Mouse (Mus musculus): ENCODE data around the gene Atp6v1g2.
"Not testable (repeated sequence)": the region's sequence is repeated elsewhere in the genome, so short reads cannot be mapped to it uniquely, and the experiment has no call there.

The Atp6v1g2 gene

DNA sequence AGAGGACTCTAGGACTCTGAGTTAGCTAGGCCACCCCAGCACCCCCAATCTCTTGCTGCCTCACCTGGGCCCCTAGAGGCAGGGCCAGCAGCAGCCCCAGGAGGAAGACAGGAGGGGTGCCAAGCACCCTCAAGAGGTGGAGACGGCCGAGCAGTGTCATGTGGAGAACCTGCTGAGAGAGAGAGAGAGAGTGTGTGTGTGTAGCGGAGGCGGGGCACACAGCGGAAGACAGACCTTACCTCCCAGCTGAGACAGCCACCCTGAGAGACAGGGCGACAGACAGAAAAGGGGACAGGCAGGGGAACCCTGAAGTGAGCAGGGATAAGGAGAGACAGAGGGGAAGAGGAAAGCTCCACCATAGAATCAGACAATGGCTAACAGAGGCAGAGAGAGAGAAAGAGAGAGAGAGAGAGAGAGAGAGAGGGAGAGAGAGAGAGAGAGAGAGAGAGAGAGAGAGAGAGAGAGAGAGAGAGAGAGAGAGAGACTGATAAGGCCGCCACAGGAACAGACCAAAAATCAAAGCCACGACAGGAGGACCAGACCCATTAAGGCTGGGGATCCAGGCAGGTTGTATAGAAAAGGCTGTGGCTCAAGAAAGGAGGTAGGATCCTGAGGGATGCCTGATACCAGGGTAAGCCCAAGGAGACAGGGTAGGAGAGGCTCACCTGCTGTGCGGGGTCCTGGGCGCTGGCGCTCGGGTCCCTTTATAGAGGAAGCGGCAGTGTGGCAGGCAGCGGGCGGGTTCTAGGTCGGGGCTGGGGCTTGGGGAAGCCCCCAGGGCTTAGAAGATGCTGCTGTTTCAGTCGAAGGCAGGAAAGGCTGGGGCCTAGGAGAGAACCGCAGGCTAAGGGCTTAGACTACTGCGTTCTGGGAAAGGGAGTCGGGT, 28.7 kb upstream of the Atp6v1g2 start, which contains the start of gene Lta:
Gene Lta, minus strand, starts transcription at position 858 of the 886 bp plus-strand sequence.
- DNase-seq, result no peak

- DNase-seq, result no peak
These were observed 28.1 kb upstream of the Atp6v1g2 start for GRCm38 (mm10) chr17:35205380-35205769.

DNA sequence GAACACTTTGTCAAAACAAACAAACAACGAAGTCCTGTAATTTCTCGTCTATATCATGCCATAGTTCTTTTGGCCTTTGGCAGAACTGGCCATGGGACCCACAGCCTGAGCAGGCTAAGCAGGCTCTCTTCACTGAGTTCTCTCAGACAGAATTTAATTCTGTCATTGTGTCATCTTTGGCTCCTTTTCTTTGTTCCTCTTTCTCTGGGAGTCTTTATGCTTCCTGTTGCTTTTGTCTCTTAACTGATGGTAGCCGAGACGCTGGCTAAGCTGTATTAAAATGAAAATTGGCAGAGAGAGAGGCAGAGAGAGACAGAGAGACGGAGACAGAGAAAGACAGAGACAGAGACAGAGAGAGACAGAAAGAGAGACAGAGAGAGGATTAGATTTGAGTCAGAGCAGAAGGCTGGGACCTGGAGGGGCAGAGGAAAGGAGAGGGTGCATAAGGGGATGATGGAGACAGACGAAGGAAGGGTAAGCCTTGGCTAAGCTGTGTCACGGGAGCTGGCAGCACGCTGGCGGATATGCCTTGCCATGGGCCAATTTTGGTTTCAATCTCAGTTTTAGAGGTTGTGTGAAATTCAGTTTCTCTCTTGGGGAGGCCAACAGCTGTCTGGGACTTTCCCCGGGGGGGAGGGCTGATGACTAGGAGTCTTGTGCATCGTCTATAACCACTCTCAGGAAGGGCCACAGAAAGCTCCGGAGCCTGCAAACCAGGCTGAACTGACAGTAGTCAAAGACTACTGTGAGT, 23.5 kb upstream of the Atp6v1g2 start:
- no peak for DNase-seq

GRCm38 (mm10) chr17:35210593-35210992, 22.9 kb upstream of the Atp6v1g2 start:
- no peak for DNase-seq

- DNase-seq, result no peak
These were observed 20.4 kb upstream of the Atp6v1g2 start for GRCm38 (mm10) chr17:35213071-35213470.

DNA sequence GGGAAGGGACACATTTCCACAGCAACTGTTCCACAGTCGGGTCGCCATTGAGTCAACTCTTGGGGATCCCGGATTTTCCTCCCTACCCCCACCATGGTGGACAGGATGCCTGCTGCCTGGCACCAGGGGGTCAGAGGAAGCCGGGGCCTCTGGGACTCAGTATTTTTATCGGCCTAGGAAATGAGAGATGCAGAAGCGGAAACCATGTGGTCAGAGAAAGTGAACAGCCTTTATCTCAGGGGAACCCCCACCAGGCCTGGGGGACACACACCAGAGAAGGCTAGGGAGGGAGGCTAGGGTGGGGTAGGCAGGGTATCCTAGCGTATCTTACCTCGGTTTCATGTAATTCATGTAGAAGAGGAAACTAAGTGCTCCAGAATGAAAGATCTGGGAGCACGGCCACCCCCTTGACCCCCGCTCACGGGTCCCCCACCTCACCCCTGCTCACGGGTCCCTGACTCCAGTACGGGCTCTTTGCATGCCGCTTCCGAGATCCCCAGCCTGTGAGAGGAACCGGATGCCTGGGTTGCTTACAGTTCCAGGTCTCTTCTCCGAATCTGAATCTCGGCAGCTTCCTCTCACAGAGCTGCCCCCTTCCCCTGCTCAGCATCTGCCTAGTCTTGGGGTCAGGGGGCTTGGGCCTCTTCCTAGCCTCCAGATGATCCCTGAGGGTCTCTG, 14.8 kb upstream of the Atp6v1g2 start:
- peak; percentile 42 to 47 for DNase-seq

GRCm38 (mm10) chr17:35219601-35220041, 13.8 kb upstream of the Atp6v1g2 start:
- DNase-seq, result no peak

GRCm38 (mm10) chr17:35220156-35220952, 13.1 kb upstream of the Atp6v1g2 start, which contains the start of gene Gm16181:
Gene Gm16181 (plus strand): TSS chr17:35220834.
- no peak for DNase-seq

DNA sequence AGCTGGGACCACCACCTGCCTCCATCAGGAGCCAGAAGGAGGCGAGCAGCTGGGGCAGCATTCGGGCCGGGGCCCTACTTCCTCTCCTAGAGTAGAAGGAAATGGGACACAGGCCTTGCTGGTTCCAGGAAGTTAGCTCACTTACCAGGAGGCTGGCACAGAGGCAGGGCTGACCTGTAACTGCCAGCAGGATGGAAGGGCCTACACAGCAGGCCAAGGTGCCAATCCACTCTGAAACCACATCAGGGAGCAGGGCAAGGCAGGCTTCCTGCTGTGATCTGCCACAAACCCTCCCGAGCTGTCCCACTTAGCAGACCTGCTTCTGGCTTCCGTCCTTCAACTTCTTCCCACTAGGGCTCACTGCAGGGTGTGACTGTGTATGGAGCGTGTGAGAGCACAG, 11.2 kb upstream of the Atp6v1g2 start:
- DNase-seq, result no peak

DNA sequence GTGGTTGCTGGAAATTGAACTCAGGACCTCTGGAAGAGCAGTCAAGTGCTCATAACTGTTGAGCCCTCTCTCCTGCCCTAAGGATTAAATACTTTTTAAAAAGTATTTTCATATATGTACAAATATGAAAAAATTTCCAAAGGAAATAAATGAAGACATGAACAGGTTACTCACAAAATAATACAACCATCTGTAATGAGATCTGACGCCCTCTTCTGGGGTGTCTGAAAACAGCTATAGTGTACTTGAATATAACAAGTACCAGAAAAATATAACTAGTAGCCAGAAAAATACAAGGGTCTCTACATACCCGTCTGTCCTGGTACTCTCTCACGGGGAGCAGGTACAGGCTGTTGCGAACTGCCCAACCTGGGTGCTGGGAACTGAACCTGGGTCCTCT, 8.8 kb upstream of the Atp6v1g2 start:
- no peak for DNase-seq

- no peak for DNase-seq
These were observed 8.0 kb upstream of the Atp6v1g2 start for GRCm38 (mm10) chr17:35225456-35225855.

DNA sequence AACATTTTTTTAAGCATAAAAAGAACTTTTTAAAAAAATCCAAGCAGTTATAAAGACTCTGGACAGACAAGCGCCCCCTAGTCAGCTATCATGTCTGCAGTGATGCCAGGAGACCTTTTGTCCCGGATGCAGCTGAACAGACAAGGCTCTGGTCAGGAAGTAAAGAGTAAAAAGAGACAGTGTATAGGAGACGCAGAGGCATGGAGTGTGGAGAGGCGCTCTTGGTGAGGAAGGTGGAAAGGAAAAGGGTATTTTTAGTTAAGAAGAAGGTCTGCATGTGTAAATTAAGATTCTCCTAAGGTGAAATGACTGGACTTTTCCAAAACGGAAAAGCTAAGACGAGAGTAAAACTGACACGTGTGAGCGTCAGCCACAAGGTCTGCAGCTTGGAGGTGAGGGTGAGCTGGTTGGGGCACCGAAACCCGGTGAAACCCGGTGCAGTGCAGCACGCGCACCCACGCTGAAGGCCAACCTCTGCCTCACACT, 6.9 kb upstream of the Atp6v1g2 start:
- DNase-seq, result no peak

GRCm38 (mm10) chr17:35231022-35231421, 2.4 kb upstream of the Atp6v1g2 start:
- no peak for DNase-seq

DNA sequence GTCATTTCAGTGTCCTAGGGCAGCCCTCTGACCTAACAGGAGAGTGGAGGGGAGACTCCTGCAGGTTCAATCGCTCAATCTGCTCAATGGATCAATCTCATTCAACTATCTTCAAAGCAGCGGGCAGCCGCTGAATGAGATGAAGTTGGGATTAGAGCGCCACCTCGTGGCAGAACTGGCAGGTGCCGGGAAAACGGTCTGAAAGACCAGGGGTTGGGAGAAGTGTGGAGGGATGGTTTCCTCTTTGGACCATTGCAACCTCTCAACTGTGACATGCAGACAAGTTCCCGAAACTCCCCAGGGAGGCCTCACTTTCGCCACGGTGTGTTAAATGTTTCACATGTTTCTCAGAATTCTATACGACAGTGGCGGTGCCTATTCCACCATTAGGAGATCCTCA, 1.4 kb upstream of the Atp6v1g2 start:
- DNase-seq, result peak in 1 of 2 experiments; percentile 88

DNA sequence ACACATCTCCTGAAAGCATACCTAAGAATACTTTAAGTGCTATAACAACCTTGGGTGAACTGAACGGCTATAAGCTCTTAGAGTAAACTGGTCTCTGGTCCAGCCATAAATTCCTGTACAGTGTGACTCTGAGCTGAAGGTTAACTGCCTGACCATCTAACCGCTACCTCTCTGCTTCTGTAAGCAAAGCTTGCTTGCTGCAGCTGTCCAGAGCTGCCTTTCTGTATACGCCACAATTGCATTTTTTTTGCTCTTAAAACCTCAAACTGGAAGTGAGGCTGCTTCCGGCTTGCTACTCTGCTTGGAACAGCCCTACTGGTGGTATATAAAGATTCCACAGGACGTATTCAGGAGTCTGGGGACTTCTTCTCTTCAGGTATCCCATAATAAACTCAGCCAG, 801 bp upstream of the Atp6v1g2 start:
- DNase-seq, result no peak

DNA sequence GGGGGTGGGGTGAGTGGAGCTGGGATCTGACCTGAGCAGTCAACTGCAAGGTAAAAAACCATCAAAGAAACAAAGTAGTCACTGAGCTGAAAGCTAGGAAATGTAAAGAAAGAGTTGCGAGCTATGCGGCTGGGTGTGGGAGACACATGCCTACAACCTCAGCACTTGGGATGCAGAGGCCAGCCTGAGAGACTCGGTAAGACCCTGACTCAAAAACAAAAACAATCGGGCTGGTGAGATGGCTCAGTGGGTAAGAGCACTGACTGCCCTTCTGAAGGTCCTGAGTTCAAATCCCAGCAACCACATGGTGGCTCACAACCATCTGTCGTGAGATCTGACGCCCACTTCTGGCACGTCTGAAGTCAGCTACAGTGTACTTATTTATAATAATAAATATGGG, 630 bp downstream of the Atp6v1g2 start:
- not testable (repeated sequence) for DNase-seq

- DNase-seq, result no peak
These were observed 1.4 kb downstream of the Atp6v1g2 start for GRCm38 (mm10) chr17:35234903-35235302.

GRCm38 (mm10) chr17:35235614-35236389, 2.3 kb downstream of the Atp6v1g2 start, which contains the start of gene Nfkbil1:
Gene Nfkbil1 (minus strand): TSS chr17:35235792.
- peak; percentile 91 to 92 for DNase-seq

DNA sequence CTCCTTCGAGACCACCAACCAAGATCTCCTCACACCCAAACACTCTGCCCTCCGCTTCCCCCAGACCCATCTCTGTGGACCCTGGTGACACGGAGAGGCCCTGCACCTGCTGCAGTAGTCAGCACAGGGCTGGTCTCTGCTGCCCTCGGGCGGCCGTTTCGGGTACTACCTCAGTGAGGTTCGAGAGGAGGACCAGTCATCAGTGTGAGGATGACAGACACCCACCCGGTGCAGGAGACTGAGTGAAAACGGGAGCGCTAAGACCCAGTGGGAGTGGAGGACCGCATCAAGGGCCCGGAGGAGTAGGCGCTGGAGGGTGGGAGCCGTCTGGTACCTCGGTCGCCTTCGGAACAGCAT, 2.9 kb downstream of the Atp6v1g2 start:
- DNase-seq, result peak; percentile 92 to 98

GRCm38 (mm10) chr17:35236996-35237395, 3.5 kb downstream of the Atp6v1g2 start:
- DNase-seq, result no peak

DNA sequence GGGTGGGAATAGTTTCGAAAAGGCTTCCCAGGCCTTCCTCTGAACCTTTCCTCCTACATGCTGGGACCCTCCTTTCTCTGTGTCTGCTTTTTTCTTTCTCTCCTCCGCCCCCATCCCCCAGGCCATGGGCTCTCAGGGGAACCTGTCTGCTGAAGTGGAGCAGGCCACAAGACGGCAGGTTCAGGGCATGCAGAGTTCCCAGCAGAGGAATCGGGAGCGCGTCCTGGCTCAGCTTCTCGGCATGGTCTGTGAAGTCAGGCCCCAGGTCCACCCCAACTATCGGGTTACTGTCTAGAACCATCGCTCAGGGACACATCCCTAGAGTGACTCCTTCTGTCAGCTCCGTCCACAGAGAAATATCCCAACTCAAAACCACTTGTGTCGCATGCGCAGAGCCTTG, 4.0 kb downstream of the Atp6v1g2 start:
- DNase-seq, result no peak
